Mouse (Mus musculus) testis, postnatal 10 days (tissue): ENCODE results near the gene Slc25a11.

Experiments
- DNase-seq: peaks from one replicate; pipeline ENCODE4 v3.0.0; 2021; ENCODE audit warnings: low spot score

Gene Slc25a11

GRCm38 (mm10) chr11:70651391-70651790, 4.1 kb upstream of the Slc25a11 start:
- no peak for DNase-seq

- DNase-seq, result no peak
Observed at GRCm38 (mm10) chr11:70650322-70651175, 3.3 kb upstream of the Slc25a11 start.

DNA sequence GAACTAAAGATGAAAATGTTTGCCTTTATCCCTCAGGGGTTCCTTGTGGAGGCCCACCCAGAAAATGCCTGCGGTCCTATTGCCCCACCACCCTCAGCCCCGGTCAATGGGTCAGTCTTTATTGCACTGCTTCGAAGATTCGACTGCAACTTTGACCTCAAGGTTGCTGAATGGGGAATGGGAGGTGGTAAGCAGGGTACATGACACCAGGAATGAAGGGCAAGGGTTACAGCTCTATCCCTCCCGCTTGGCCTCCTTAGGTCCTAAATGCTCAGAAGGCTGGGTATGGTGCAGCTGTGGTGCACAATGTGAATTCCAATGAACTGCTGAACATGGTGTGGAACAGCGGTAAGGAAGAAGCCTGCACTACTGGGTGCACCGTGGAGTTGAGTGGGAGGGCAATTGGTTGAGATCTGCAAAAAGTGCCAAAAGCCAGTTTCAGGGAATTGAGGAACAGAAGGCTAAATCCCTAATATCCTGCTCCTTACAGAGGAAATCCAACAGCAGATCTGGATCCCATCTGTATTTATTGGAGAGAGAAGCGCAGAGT, 2.0 kb upstream of the Slc25a11 start:
- no peak for DNase-seq

- DNase-seq, result no peak
Observed at GRCm38 (mm10) chr11:70648512-70648911, 1.2 kb upstream of the Slc25a11 start.

GRCm38 (mm10) chr11:70647716-70648420, 589 bp upstream of the Slc25a11 start:
- DNase-seq, result peak; percentile 66

GRCm38 (mm10) chr11:70646259-70646555, 1.1 kb downstream of the Slc25a11 start:
- DNase-seq, result peak; percentile 63

- no peak for DNase-seq
Observed at GRCm38 (mm10) chr11:70645461-70646258, 1.6 kb downstream of the Slc25a11 start.

- DNase-seq, result no peak
Observed at GRCm38 (mm10) chr11:70644564-70645103, 2.6 kb downstream of the Slc25a11 start.

DNA sequence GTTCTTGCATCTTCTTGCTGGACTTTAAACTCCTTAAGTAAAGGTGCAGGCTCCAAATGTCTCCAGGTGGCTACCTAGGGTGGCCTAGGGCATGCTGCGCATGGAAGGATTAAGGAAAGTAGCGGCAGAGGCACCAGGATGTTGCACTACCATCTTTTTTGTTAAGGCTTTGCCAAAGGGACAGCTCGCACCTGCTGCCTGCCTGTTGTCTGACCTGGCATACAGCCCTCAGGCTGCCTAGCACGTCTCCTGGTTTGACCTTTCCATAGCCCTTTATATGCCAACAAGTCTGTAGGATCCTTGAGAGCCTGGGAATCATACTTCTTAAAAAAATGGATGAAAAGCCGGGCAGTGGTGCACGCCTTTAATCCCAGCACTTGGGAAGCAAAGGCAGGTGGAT, 4.2 kb downstream of the Slc25a11 start:
- no peak for DNase-seq

GRCm38 (mm10) chr11:70641241-70641640, 6.0 kb downstream of the Slc25a11 start:
- no peak for DNase-seq

DNA sequence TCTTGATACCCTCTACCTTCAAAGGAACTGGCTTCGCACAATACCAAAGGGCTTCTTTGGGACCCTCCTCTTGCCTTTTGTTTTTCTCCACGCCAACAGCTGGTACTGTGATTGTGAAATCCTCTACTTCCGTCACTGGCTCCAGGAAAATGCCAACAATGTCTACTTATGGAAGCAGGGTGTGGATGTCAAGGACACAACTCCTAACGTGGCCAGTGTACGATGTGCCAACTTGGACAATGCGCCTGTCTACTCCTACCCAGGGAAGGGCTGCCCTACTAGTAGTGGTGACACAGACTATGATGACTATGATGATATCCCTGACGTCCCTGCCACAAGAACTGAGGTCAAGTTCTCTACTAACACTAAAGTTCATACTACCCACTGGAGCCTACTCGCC, 7.3 kb downstream of the Slc25a11 start:
- DNase-seq, result no peak

DNA sequence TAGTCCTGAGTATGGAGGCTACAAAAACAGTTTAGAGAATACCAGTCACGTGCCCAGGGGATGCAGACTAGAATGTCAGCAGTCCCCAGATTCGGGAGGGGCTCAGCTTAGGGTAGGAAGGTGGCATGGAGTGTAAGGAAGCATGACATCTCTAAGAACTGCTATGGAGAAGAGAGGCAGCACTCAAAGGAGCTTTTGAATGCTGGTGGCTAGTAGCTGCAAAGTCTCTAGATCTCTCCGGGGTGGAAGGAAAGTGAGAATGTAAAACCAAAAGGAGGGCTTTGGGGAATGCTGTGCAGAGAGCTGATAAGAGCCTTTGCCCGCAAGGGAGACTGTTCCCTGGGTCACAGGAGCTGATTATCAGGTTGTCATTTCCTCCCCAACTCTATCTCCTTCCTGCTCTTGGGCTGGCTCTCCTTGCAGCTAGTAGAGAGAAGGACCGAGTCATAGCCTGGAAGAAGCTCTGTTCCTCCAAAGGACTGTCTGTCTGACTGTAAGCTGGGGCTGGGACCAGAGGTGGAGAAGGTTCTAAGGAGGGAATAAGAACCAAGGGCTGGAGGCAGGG, 8.5 kb downstream of the Slc25a11 start, which contains the start of gene Gp1ba:
Gp1ba (plus strand) TSS at position 409 of the 565 bp plus-strand sequence.
- no peak for DNase-seq

- no peak for DNase-seq
Observed at GRCm38 (mm10) chr11:70638293-70638692, 9.0 kb downstream of the Slc25a11 start.

DNA sequence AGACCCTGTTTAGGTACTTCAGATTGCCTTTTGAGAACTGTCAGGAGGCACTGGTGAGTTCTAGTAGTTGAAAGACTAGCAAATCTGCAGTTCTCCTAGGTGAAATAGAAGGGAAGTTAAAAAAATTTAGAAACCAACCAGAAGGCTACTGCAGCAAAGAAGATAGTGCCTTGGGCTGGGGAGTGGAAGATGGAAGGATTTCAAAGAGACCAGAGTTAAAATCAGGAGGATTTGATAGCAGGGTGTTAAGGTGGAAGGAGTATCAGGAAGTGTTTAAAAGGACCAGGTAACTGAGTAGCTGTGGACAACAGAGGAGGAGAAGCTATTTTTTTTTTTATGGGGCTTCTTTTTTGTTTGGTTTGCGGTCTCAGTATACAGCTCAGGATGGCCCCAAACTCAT, 9.5 kb downstream of the Slc25a11 start:
- DNase-seq, result no peak

- no peak for DNase-seq
Observed at GRCm38 (mm10) chr11:70635601-70636000, 11.7 kb downstream of the Slc25a11 start.

DNA sequence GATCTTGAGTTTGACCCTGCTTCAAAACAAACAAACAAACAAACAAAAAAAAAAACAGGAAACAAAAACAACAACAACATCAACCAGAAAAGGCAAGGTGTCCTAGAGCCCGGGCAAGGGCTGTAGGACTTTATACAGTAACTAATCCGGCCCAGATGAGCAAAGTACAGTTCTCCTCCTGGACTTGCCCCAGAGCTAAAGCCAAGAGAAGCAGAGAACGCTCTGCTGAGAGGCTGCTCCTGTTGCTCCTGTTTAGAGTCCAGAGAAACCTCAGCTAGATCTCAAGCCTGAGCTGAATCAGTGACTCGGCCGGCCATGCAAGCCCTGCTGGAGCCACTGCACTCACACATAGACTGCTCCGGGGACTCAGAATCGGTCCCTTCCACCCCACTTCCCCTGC, 17.1 kb downstream of the Slc25a11 start:
- no peak for DNase-seq

DNA sequence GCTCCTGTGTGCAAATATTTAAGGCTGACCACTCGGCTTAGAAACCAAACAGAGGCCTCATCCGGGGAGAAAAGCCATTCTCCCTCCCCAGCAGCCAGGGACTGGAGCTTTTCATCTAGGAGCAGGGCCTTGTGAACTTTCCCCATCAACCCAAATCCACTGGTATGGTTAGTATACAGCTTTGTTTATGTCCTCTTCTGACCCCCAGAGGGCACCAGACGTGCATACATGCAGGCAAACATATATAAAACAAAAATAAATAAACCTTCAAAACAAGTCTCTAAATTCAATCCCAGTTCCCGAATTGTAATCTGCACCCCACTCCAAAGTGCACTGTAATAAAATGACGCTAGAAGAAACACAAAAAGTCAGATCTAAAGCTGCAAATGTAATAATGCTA, 17.7 kb downstream of the Slc25a11 start:
- no peak for DNase-seq

GRCm38 (mm10) chr11:70628431-70628830, 18.8 kb downstream of the Slc25a11 start:
- DNase-seq, result no peak

DNA sequence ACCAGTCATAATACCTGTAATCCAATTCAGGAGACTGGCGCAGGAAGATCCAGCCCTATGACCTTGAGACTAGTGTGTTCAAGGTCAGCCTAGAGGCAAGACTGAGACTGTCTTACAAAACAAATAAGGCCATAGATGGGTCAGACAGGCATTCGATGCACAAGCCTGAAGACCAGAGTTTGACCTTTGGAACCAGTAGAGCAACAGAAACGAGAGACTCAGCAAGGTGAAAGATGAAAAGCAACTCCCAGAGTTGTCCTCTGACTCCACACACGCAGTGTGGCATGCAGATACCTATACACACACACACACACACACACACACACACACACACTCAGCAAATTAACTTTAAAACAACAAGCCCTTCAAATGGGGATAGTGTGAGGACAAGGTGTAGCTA, 20.4 kb downstream of the Slc25a11 start:
- DNase-seq, result no peak

DNA sequence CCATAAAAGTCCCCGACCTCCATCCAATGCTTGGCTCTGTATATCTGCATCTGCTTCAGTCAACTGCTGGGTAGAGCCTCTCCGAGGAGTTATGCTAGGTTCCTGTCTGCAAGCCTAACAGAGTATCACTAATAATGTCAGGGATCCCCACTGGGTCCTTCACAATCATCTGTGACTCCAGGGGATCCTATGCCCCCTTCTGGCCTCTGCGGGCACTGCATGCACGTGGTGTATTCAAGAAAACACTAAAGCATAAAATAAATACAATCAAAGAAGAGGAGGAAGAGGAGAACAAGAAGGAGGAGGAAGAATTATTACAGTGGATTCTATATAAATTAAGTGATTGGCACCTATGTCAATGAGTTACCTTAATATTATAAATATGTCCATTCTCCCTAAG, 21.8 kb downstream of the Slc25a11 start:
- peak; percentile 78 for DNase-seq

- DNase-seq, result no peak
Observed at GRCm38 (mm10) chr11:70623053-70623742, 24.1 kb downstream of the Slc25a11 start.
